Mouse (Mus musculus): Measurements from ENCODE around the gene Camk2d.

- TF ChIP-seq EP300 (IDR thresholded peaks at IDR 0.05; ENCODE audit: low read depth): no peak
- TF ChIP-seq CTCF (IDR thresholded peaks at IDR 0.05; ENCODE audit: low read depth): no peak
These were observed 155.4 kb downstream of the Camk2d start for GRCm38 (mm10) chr3:126751377-126752098.

Measured in liver, postnatal 0 days (tissue).